Comparison of ENCODE assay signal across 9 mouse cellular contexts in genomic region chr2:45107555-45107954, GRCm38 (mm10). TPM values are rescaled to one million over a fixed set of nuclear protein-coding genes. Genes with fewer than 3 reads are reported as not detected.
DNase-seq lines count a peak whose midpoint lies in the region; ATAC-seq and TF ChIP-seq lines count a peak whose summit lies in the region.
"Had no signal": no experiment of that assay in that cellular context is flagged by ENCODE, and none has a peak within 500 bp of the region (broad histone marks: within the 10 kb centered on the region; RNA-seq: fewer than 3 reads in every experiment).

No protein-coding gene starts in this region.

- DNase-seq in lung, adult 2 months: no peak
- DNase-seq in lung, postnatal 36 days: no peak
- no peak for DNase-seq in right cerebral cortex, postnatal 10 days (ENCODE audit: low spot score in 2 of 2)
- DNase-seq in cerebellum, postnatal 4 days (ENCODE audit: low spot score in 2 of 2): no peak
- no peak for DNase-seq in cerebellum, adult 9-10 months
- DNase-seq: thymus, adult 18-20 months had no signal

- TF ChIP-seq CTCF in lung, adult 2 months (IDR thresholded peaks at IDR 0.05; ENCODE audit: insufficient read depth, low read length): no peak
- TF ChIP-seq CTCF in intestine, postnatal 0 days (IDR thresholded peaks at IDR 0.05; ENCODE audit: low read depth): no peak

- H3K27me3 ChIP-seq in forebrain, embryonic 13.5 days: no peaks in the 10 kb centered on the region
- H3K27me3 ChIP-seq in intestine, postnatal 0 days (replicated peaks; ENCODE audit: control insufficient read depth, insufficient read depth, low read length): peaks cover 56% of the 10 kb centered on the region
- H3K27me3 ChIP-seq in neural tube, embryonic 15.5 days (replicated peaks): no peaks in the 10 kb centered on the region

- no peak for TF ChIP-seq POLR2A in lung, adult 2 months (IDR thresholded peaks at IDR 0.05; ENCODE audit: borderline replicate concordance, extremely low read depth, low read depth, low read length)

- H3K36me3 ChIP-seq in forebrain, embryonic 13.5 days (ENCODE audit: poor library complexity, severe bottlenecking): no peaks in the 10 kb centered on the region
- no peaks in the 10 kb centered on the region for H3K36me3 ChIP-seq in intestine, postnatal 0 days (ENCODE audit: control insufficient read depth, insufficient read depth)
- H3K36me3 ChIP-seq in neural tube, embryonic 15.5 days: no peaks in the 10 kb centered on the region

- no peak for ATAC-seq in forebrain, embryonic 13.5 days
- no peak for ATAC-seq in intestine, postnatal 0 days
- ATAC-seq in neural tube, embryonic 15.5 days (ENCODE audit: low FRiP score): no peak

- peak overlapping the region; percentile 99 for H3K9ac ChIP-seq in forebrain, embryonic 13.5 days
- H3K9ac ChIP-seq in intestine, postnatal 0 days (ENCODE audit: low read depth, low read length): no peak overlapping the region
- peak overlapping the region; percentile 83 for H3K9ac ChIP-seq in neural tube, embryonic 15.5 days (replicated peaks)

- peak overlapping the region; percentile 75 for H3K4me2 ChIP-seq in forebrain, embryonic 13.5 days
- H3K4me2 ChIP-seq in intestine, postnatal 0 days (replicated peaks; ENCODE audit: low read depth): peak overlapping the region; percentile 77
- H3K4me2 ChIP-seq in neural tube, embryonic 15.5 days: peak overlapping the region; percentile 84

- H3K9me3 ChIP-seq in forebrain, embryonic 13.5 days (replicated peaks): no peaks in the 10 kb centered on the region
- no peaks in the 10 kb centered on the region for H3K9me3 ChIP-seq in intestine, postnatal 0 days (ENCODE audit: control insufficient read depth)
- H3K9me3 ChIP-seq in neural tube, embryonic 15.5 days (replicated peaks): no peaks in the 10 kb centered on the region

- WGBS in lung, adult 2 months: 42% methylated on average over 2 of the region's 2 CpGs
- WGBS in forebrain, embryonic 13.5 days: 22% methylated on average over 2 of the region's 2 CpGs
- 30% methylated on average over 2 of the region's 2 CpGs for WGBS in intestine, postnatal 0 days
- 12% methylated on average over 2 of the region's 2 CpGs for WGBS in neural tube, embryonic 15.5 days

- H3K4me1 ChIP-seq in lung, adult 2 months (ENCODE audit: control insufficient read depth, insufficient read depth, low read length): peaks cover 13% of the 10 kb centered on the region
- H3K4me1 ChIP-seq in forebrain, embryonic 13.5 days: peaks cover 63% of the 10 kb centered on the region
- H3K4me1 ChIP-seq in intestine, postnatal 0 days (replicated peaks; ENCODE audit: control insufficient read depth, insufficient read depth, low read length): no peaks in the 10 kb centered on the region
- peaks cover 56% of the 10 kb centered on the region for H3K4me1 ChIP-seq in neural tube, embryonic 15.5 days

- H3K4me3 ChIP-seq in lung, adult 2 months (replicated peaks; ENCODE audit: extremely low read depth, low read depth, low read length): peak overlapping the region; percentile 15
- peak overlapping the region; percentile 92 for H3K4me3 ChIP-seq in forebrain, embryonic 13.5 days
- H3K4me3 ChIP-seq in intestine, postnatal 0 days (ENCODE audit: low read depth, low read length): peak overlapping the region; percentile 61; the same call in 1 of the 2 replicates
- peak overlapping the region; percentile 71 for H3K4me3 ChIP-seq in neural tube, embryonic 15.5 days (replicated peaks)

- H3K27ac ChIP-seq in forebrain, embryonic 13.5 days: peak overlapping the region; percentile 99
- no peak overlapping the region for H3K27ac ChIP-seq in intestine, postnatal 0 days (ENCODE audit: low read depth, low read length)
- H3K27ac ChIP-seq in neural tube, embryonic 15.5 days (replicated peaks): peak overlapping the region; percentile 95

RNA-seq across cellular contexts. Expression of gene Zeb2, which starts 9.6 kb away (rescaled TPM):
- polyA plus RNA-seq in lung, adult 2 months (2012; rRNA removed): 26.1 and 59.0 TPM in 2 replicates
- 74.7 and 85.4 TPM in 2 replicates for polyA plus RNA-seq in forebrain, embryonic 13.5 days (2015; fragmentation: Nextera tagmentation; extraction: Ambion mirVana)
- polyA plus RNA-seq in intestine, postnatal 0 days (2015; fragmentation: Nextera tagmentation; extraction: Ambion mirVana): 13.1 and 14.2 TPM in 2 replicates
- polyA plus RNA-seq in neural tube, embryonic 15.5 days (2015; fragmentation: Nextera tagmentation; extraction: Ambion mirVana): 40.5 and 41.1 TPM in 2 replicates

Comparison
In these comparisons a context has a peak if more than half of its experiments do, and no peak if none do; other contexts are left out.
1. H3K4me3 ChIP-seq: peak in every context shown above with its lines; median percentile 92 in forebrain, embryonic 13.5 days; 71 in neural tube, embryonic 15.5 days; 61 in intestine, postnatal 0 days; 15 in lung, adult 2 months.